Mouse (Mus musculus) megakaryocyte-erythroid progenitor cell, adult 5 weeks (primary cell): Measurements from ENCODE around the gene Fbxw26. TPM values are rescaled to one million over a fixed set of nuclear protein-coding genes. Genes with fewer than 3 reads are reported as not detected.

Experiments
- polyA plus RNA-seq: library from polyadenylated mRNA; stranded (reverse); fragments of >175 nt; gene quantifications from 2 replicates; pipeline ENCODE4 v1.2.3, GENCODE M21; 2012

The Fbxw26 gene
- polyA plus RNA-seq: not detected in 2 replicates

DNA sequence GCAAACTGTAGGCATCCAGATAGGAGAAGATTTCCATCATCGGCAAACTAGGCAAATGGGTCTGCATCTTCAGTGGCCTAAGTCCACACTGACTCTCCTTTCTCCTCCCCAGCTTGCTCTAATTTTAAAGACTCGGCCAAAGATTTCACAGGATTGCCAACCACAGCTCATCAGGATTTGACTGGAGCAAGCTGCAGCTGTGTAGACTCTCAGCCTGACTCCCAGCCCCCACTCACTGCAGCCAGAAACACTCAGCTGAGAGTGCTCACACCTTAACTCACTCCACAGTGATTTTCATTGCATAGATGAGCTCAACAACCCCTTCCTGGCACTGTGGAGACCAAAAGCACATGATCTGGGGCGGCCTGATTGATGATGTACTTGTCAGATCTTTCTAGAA is at the start of gene Fbxw26:
Gene Fbxw26 (minus strand): TSS at position 101 of the 400 bp plus-strand sequence.

DNA sequence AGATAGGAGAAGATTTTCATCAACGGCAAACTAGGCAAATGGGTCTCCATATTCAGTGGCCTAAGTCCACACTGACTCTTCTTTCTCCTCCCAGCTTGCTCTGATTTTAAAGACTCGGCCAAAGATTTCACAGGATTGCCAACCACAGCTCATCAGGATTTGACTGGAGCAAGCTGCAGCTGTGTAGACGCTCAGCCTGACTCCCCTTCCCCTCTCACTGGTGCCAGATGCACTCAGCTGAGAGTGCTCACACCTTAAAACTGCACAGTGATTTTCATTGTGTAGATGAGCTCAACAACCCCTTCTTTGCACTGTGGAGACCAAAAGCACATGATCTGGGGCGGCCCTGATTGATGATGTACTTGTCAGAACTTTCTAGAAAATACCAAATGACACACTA is 44.7 kb upstream of the Fbxw26 start, which contains the start of gene Fbxw27:
Gene Fbxw27 (minus strand): TSS at position 101 of the 400 bp plus-strand sequence.

DNA sequence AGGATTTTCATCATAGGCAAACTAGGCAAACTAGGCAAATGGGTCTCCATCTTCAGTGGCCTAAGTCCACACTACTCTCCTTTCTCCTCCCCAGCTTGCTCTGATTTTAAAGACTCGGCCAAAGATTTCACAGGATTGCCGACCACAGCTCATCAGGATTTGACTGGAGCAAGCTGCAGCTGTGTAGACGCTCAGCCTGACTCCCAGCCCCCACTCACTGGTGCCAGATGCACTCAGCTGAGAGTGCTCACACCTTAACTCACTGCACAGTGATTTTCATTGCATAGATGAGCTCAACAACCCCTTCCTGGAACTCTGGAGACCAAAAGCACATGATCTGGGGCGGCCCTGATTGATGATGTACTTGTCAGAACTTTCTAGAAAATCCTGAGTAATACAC is 43.3 kb downstream of the Fbxw26 start, which contains the start of gene Fbxw18:
Gene Fbxw18 (minus strand): TSS at position 101 of the 400 bp plus-strand sequence.

Other genes starting within 250 kb of the Fbxw26 start
- gene Fbxw15, start 177.8 kb downstream of the Fbxw26 start, polyA plus RNA-seq: not detected in 2 replicates
- not detected in 2 replicates for gene Fbxw24, start 120.0 kb downstream of the Fbxw26 start, polyA plus RNA-seq
- not detected in 2 replicates for gene Fbxw25, start 81.4 kb downstream of the Fbxw26 start, polyA plus RNA-seq
- not detected in 2 replicates for gene Fbxw18, start 43.4 kb downstream of the Fbxw26 start, polyA plus RNA-seq
- gene Fbxw27, start 44.6 kb upstream of the Fbxw26 start, polyA plus RNA-seq: not detected in 2 replicates
- gene Spink8, start 66.2 kb upstream of the Fbxw26 start, polyA plus RNA-seq: not detected in 2 replicates
- gene Nme6, start 86.7 kb upstream of the Fbxw26 start, polyA plus RNA-seq: 8.9 and 9.1 TPM in 2 replicates
- gene Camp, start 103.5 kb upstream of the Fbxw26 start, polyA plus RNA-seq: 615 and 782 TPM in 2 replicates
- 67.9 and 84.1 TPM in 2 replicates for gene Cdc25a, start 129.5 kb upstream of the Fbxw26 start, polyA plus RNA-seq
- 51.0 and 63.5 TPM in 2 replicates for gene Map4, start 185.4 kb upstream of the Fbxw26 start, polyA plus RNA-seq